Mouse (Mus musculus) layer of hippocampus, adult 8-10 months (tissue): ENCODE measurements around the gene Slc4a1. TPM values are rescaled to one million over a fixed set of nuclear protein-coding genes. Genes with fewer than 3 reads are reported as not detected.

Source experiments
- DNase-seq, 2 experiments: peaks; one replicate each; pipeline ENCODE4 v3.0.0; 2022; ENCODE audit warnings: low spot score in 2 of 2
- total RNA-seq, 4 experiments: library from RNA; stranded (reverse); gene quantifications; 2 replicates each; pipeline ENCODE4 v1.2.4; 2022

The Slc4a1 gene
- total RNA-seq, 4 experiments from 2014 or later, result 0.10 to 0.11 TPM; not detected in 2

DNA sequence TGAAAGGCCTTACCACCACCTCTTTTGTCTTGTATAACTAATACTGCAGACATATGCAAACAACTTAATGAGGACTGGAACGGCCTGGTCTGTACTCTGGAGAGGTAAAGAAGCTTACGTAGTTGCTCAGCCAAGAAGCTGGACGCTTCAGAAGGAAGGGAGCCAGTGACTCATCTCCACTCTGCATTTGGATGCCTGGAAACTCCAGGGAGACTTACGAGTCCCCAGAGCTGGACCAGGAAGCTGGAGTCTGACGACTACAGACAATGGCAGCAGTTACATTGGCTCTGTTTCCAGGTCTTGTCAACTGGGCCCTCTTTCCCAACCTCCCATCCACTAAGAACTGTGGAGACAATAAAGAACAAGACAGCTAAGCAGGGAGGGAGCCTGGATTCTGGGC, 38.8 kb downstream of the Slc4a1 start:
- DNase-seq, result no peak

DNA sequence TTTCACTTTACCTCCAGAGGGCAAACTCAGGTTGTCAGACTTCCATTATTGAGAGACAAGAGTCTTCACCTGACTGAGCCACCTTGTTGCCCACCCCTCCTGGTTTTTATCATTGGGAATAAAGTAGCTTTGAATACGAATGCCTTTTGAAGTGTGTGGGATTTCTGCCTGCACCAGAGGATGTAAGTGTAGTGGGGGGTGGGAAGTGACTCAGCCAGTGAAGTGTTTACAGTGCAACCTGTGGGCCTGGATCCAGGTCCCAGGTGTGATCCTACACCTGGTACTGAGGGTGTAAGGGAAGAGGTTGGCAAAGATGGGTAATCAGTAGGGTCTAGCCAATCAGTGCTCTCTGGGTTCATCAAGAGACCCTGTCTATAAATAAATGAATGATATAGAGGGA, 42.5 kb downstream of the Slc4a1 start:
- DNase-seq, result no peak

DNA sequence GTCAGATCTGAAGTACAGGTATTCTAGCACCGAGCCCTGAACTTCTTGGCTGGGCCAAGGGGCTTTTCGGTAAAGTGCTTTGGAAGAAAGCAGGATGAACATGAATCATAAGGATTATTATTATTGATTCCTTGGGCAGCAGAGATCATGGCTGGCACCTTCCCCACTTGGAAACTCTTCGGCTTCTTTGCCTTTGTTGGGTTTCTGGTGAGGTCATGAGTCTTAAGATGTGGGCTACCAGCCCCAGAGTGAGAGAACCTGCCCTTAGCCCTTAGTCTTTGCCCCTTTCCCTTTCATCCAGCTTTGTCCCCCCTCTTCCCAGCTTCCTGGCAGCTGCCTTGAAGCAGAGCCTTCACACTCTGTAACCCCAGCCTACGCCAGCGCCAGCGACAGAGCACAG, 44.1 kb downstream of the Slc4a1 start:
- DNase-seq, result no peak

DNA sequence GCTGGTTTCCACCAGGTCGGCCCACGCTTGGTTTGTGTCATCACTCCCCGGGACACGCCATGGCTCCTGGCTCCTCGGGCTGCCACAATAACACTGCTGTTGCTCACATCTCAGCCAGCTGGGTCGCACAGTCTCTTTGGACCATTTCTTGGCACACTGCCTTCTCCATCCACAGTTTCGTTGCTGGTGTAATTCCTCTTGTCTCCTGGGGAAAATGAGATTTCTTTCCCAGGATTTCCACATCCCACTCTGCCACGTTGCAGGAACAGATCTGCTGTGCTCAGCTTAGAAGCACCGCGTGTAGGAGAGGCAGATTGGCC, 45.4 kb downstream of the Slc4a1 start:
- DNase-seq, result peak; percentile 76 to 81

DNA sequence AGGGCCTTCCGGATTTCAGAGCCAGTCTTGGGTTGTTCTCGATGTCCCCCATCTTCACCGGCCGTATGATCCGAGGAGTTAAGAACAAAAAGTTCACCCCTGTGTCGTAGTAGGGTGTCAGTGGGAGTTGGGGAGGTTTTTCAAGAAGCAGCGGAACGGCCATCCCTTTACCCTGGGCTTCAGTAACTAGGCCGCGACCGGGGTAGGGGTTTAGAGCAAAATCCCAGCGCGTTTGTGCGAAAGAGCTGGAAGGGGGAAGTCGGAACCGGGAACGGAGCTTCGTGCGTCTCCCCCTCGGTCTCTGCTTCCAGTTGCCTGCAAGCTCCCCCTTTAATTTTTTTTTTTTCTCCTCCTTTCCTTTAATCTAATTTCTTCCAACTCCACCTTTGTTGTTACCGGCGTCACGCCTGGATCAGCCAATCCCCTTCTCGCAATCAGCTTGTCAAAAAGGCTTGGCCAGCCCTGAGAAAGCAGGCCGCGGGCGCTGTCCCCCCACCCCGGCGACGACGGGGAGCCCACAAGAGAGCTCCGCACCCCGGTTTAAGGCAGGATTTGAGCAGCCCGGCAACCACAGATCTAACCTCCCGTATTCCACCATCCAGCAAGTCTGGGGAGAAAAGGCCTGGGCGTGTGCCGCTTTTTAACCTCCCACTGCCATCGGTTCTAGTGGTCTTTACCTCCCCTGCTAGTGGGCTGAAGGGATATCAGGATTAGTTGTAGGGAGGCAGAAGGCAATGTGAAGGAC, 45.9 kb downstream of the Slc4a1 start:
- DNase-seq, result peak; percentile 90 to 91

DNA sequence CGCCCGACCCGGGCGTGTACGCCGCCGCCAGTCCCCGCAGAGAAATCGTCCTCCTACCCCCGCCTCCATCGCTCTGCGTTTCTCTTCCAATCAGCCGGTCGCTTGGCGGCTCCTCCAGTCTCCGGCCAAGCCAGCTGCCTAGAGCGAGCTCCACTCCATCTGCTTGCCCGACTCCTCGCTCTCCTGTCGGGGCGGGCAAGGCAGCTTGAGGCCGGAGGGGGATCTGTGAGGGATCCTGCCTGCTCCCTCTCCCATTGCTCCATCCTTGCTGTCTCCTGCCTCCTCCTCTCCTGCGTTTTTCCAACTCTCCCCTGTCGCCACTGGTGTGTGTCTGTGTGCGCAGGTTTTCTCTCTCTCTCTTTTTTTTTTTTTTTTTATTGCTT, 46.6 kb downstream of the Slc4a1 start, which contains the start of gene Ubtf:
Gene Ubtf, minus strand, starts transcription at position 333 of the 383 bp plus-strand sequence.
- DNase-seq, result peak; percentile 79

DNA sequence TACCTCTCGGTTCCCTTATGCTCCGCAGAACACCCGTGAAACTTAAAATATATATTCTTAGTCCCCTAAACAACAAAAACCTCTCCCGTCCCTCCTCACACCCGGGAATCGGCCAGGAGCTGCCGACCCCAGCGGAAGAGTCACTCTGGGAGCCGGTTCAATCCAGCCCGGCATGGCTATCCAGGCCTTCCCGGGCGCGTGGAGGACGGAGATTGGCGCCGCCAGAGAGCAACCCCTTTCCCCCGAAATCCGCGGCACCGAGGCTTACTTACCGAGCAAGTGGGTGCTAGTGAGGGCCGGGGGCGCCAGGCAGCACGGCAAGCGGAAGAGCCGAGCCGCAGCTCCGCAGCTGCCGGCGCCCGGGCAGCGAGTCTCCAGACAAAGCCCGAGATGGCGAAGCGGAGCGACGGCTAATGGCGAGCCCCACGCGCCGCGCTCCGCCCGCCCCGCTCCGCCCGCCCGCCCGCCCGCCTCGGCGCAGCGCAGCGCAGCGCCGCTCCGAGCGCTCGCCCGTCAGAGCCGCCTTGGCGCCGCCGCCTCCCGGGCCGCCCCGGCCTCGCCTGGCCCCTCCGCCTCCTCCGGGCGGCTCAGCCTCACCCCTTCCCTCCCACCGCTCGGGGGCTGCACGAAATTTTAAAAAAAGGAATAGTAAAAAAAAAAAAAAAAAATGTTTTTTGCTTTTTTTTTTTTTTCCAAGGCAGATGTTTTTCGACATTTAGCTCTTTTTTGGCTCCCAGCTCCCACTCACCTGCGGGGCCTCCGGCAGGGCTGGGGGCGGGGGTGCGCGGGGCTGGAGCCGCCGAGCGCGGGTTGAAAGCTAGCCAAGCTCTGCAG, 47.2 kb downstream of the Slc4a1 start:
- DNase-seq, result no peak

DNA sequence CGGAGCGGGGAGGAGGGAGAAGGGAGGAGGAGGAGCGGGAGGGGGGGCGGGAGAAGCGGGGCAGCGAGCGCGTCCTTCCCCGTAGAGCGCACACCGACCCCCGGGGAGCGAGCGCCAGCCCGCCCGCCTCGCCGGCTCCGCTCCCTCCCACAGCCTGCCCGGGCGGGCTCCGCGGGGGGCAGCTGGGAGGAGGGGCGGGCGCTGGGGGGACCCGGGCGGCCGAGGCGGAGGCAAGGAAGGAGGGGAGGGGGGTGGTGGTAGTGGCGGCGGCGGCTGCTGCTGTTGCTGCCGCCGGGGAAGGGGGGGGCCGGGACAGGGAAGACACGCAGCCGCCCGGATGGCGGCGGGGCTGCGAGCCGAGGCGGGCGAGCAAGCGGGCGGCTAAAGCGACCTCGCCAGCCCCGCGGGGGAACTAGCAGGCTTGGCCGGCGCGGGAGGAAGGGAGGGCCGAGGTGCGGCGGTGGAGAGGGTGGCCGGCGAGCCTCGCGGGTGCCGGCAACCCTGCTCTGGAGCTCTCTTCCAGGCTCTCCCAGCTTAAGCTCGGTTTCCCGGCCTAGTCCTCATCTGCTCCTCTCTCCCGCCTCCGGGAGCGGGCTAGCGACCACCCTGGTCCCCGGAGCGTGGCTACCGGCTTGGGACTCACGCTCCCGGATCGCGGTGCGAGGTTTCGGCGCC, 48.0 kb downstream of the Slc4a1 start:
- DNase-seq, result no peak

DNA sequence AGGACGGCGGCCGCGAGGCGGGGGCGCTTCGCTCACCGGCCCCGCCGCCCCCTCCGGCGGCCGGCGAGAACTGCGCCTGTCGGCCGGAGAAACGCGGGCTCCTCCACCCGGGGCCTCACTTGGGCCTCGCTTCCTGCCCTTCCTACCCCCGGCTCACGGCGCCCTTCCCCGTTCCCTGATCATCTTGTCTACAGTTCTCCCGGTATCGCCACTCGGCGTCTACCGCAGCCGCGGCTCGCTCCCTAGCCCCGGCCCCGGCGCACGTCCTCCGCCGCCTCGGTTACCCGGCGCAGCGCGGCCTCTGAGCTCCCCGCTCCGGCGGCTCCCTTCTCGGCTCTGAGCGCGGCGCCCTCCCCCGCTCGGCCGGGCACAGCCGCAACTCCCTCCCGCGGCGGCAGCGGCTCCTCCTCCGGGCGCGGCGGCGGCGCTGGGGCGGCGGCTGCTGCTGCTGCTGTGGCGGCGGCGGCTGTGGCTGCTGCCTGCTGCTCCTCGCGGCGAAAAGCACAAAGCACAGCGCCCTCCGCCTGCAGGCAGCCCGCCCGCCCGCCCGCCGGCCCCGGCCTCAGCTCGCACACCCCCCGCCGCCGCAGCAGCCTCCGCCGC, 48.6 kb downstream of the Slc4a1 start:
- DNase-seq, result no peak

DNA sequence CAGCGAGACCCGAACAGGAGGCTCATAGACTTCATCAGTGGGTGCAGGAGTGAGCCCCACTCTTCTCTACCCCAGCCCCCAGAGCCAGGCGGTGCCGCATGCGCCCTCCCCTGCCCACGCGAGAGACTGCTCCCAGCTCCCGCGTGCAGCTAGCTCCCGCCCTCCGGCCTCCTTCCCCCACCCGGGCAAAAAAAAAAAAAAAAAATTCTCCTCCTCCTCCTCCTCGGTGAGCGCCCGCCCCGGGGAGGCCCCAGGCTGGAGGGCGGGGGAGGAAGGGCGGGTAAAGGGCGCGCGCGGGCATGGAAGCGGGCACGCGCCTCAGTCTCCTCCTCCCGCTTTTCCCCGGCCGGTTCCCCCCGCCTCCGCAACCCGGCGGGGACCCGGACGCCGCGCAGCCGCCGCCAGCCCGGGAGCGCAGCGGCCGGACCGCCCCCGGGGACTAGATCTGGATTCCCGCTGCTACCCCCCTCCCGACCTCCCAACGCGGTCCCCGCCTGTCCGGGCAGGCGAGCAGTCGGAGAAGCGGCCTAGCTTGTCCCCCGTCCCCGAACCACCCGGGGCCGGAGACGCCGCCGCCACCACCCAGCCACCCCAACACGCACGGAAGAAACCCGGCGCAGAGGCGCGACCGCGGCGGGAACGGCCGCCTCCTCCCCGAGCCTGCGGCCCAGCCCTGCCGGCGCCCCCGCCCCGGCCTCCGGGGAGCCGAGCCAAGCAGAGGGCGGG, 49.3 kb downstream of the Slc4a1 start:
- DNase-seq, result peak in 1 of 2 experiments; percentile 78

DNA sequence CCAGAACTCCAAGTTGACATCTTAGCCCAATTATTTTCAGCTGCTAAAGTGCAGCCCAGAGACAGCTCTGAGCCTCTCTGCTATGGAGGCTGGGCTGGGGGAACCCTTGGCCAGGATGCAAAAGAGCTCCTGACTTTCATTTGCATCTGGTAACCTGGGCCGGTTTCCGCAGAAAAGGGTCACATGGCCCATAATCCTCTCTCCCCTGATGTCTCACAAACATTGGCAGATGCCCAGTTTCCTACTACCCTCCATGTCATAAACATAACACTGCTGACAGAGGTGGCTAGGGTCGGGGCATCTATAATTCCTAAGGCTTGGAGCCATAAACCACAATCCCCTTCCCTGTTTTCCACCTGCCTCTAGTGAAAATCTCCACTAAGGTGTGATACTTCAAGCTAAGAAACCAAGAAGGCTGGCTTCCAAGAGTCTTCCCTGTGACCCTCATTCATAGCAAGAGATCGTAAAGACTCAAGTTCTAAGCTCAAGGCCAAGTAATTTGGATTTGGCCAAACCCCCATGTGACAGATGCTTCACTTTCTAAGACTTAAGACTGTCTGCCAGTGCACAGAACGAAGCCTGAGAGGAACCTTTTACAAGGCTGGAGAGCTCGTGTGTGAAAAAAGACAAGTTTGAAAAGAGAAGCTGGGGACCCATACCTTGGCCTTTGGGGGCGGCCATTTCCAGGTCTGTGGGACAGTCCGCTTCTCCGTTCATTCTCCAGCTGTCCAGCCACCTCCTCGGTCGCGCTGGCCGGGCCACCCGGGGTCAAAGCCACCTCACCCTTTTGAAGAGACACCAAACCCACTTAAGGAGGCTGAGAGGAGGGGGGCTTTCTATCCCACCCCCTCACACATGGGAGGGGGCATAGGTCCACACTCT, 50.1 kb downstream of the Slc4a1 start:
- DNase-seq, result no peak

DNA sequence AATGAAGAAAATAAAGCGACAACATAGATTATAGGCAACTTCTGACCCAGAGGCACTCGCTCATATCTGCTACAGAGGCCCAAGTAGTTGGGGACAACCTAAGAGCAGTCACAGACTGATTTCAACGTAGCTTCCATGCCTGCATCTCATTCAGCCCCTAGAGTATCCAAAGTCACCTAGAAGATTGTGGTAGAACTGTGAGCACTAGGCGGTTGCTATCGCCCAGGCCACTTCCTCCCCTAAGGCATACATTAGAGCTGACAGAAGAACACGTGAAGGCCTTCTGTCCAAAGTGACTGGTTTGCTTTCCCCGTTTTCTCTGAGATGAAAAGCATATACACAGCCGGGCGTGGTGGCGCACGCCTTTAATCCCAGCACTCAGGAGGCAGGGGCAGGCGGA, 51.7 kb downstream of the Slc4a1 start:
- DNase-seq, result peak in 1 of 2 experiments; percentile 1

DNA sequence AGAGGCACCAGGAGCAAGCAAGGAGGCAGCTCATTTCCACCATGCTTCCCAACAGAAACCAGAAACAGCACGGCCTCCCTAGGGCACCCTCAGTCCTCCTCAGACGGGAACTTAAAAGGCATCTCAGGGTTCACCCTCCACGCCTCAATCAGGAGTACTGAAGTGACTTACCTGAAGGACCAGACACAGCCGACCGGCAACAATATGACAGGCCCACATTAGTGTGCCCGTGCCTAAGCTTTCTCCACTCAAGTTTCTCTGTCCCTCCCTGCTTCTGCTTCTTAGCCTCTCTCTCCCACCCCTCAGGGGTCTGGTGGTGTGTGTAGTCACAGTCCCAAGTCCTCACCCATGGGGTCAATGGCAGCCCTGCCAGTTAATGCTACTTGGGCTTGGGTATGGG, 53.4 kb downstream of the Slc4a1 start:
- DNase-seq, result peak in 1 of 2 experiments; percentile 2

DNA sequence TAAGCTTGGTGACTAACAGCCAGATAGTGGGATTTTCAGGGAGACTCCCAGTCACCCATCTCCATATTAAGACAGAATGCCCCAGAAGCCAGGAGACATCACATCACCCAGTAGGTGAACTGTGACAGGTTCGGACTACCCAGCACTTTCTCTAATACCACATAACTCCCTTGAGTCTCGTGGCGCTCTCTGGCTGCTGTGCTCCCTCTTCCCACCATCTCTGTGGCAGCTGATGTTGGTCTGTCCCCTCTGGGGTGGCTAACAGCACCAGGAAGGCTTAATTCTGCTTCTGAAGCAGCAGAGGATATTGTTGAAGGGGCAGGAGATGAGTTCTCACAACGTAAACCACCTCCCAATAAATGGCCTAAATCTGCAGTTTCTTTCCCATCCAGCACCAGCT, 54.0 kb downstream of the Slc4a1 start:
- no peak for DNase-seq

DNA sequence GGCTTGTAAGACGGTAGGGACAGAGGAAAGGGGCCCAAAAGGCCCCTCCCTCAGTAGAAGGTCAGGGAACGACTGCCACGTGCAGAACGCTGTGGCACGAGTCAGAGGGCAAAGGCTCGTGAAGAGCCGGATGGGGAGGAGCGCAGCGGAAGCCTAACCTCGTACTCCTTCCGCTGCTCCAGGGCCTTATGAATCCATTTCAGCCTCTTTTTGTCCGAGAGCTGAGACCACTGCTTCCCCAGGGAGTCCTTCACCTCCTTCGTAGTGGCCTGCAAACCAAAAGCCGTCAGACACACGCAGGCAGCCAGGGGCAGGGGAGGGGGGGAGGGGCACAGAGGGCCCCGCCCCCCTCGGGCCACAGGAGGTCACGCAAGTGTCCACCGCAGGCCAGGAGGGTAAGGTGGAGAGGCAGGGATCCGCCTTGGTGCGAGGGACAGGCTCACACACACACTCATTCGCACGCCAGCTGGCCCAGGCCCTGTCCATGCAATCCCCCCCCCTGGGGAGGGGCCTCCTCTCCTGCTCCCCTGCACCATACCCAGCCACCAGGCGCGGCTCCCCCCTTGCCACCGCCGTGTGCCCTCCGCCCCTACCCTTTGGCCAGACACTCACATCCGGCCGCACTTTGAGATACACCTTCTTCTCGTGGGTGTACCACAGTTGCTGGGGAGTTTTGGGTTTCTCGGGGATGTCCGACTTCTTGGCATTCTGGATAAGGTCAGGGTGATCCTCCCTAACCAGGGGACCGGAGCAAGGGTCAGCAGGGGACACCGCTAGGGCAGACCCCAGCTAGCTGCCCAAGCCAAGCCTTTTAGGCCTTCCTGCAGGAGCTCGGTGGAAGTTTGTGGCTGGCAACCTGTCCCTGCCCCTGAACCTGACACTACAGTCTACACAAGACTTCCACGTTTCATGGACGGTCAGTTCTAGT, 55.0 kb downstream of the Slc4a1 start:
- DNase-seq, result no peak

DNA sequence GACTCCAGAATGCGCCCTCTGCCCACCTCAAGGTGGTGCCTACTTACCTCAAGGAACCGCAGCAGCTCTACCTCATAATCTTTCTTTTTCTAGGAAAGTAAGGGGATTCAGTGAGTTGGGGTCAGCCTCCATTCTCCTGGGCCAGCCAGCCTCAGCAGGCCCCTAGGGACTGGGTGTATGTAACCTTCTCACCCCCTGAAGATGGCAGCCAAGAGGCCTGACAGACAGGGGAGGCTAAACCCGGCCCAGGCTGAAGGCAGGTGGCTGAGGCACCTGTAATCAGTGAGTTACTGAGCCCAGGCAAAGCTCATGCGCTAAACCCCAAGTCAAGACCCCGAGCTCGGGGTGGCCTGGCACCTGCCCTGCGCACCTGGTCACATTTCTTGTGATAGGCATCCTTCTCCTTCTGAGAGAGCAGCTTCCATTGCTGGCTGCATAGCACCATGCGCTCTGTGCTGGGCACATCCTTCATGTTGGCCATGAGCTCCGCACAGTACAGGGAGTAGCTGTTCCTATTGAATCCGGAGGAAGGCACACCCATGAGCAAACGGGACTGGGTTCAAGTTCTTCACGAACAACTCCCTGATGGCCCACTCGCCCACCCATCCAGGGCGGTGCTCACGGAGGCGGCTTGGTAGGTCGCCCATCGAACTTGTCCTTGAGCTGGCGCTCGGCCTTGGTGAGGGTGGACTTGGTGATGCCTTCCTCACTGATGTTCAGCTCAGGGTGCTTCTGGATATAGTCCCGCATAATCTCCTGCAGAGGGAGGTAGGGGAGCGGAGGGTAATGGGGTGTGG, 56.0 kb downstream of the Slc4a1 start:
- no peak for DNase-seq

DNA sequence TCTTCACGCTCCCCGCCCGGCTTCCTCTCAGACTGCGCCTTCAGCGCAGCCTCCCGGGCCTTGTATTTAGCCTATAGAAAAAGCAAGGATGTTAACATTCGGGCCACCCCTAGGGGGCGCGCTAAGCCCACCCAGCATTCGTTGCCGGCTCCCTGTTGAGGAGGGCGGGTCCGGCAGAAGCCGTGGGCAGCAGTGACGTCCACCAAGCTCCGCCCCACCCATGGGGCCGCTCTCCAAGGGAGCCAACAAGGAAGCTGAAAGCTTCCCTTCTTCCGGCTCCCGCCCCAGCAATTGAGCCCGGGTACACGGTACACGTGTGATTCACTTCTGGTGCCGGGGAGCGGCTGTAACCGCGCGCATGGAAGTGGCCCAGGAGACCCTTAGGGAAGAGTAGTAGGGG, 57.0 kb downstream of the Slc4a1 start:
- DNase-seq, result peak; percentile 94 to 98

DNA sequence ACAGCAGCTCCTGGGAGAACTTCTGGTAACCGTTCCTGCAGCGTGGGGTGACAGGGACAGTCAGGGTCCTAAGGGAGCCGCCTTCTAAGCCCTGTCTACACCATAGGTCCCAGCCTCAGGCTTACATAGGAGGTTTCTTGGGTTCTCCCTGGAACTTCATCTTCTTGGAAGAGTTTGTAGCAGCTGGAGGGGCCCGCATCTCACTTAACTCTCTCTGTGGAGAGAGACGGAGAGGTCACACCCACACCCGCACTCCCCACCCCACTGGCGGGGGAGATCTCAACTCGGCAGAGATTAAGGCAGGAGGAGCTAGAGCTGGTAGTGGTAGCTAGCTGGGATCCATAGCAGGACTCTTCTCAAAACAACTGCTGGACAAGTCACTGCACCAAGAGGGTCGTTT, 57.9 kb downstream of the Slc4a1 start:
- no peak for DNase-seq
